Comparison of ENCODE assay signal across 21 mouse cellular contexts in the genomic region with DNA sequence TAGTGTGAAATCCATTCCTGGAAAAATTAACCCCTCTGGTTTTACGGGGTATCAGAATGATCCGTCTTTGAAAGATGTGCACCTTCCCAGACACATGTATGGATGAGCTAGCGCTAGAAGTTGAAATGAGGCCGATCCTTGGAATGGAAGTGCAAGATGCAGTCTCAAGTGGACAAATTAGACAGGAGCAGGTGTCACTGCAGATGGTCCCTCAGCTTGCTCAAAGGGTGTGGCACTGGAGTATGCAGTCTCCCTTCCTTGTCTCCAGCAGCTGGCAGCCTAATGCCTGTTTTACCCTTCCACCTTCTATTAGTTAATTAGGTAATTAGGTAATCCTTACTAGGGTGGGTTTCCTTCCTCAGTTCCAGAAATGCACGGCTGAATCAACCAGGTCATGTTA. TPM values are rescaled to one million over a fixed set of nuclear protein-coding genes. Genes with fewer than 3 reads are reported as not detected.
DNase-seq lines count a peak whose midpoint lies in the region; TF ChIP-seq lines count a peak whose summit lies in the region.
"Had no signal": no experiment of that assay in that cellular context is flagged by ENCODE, and none has a peak within 500 bp of the region (broad histone marks: within the 10 kb centered on the region; RNA-seq: fewer than 3 reads in every experiment).

No protein-coding gene starts in this region.

- no peaks in the 10 kb centered on the region for H3K36me3 ChIP-seq in C2C12 (ENCODE audit: control insufficient read depth, insufficient read depth)
- H3K36me3 ChIP-seq: embryonic facial prominence, embryonic 12.5 days; embryonic facial prominence, embryonic 15.5 days; forebrain, embryonic 10.5 days; forebrain, embryonic 12.5 days had no signal

- DNase-seq in cerebellum, postnatal 10 days: peak; percentile 13 to 40
- no peak for DNase-seq in cerebellum, postnatal 4 days (ENCODE audit: low spot score in 2 of 2)
- DNase-seq in heart, adult 11 months: peak; percentile 51
- DNase-seq in heart, postnatal 14 days: no peak
- no peak for DNase-seq in left cerebral cortex, postnatal 10 days (ENCODE audit: extremely low spot score in 1 of 2, low spot score in 2 of 2)
- DNase-seq: adrenal gland, postnatal 10 days; adrenal gland, postnatal 25 days; B cell, adult 2 months; cerebellum, adult 11 months; cerebellum, adult 18-20 months; cerebellum, adult 8-10 months; cerebellum, adult 9-11 months; cerebellum, postnatal 25 days; embryo, embryonic 11 days had no signal

- intact Hi-C loops in heart, postnatal 14 days (cut with DNase I): loop anchor here (5.0 kb wide), 1 partner anchor 1179 kb away; no protein-coding TSS in a partner anchor
- intact Hi-C loops in left cerebral cortex, postnatal 10 days (cut with DNase I): loop anchor here (10.0 kb wide), 1 partner anchor 461 kb away; no protein-coding TSS in a partner anchor

- H3K4me3 ChIP-seq in C2C12 (ENCODE audit: insufficient read depth, poor library complexity, severe bottlenecking): no peak overlapping the region
- H3K4me3 ChIP-seq: embryonic facial prominence, embryonic 12.5 days; embryonic facial prominence, embryonic 15.5 days; erythroblast, embryonic 14.5 days; forebrain, embryonic 10.5 days; forebrain, embryonic 12.5 days had no signal

- H3K79me3 ChIP-seq in C2C12 (ENCODE audit: low read depth): peaks cover 3% of the 10 kb centered on the region

- peaks cover 23% of the 10 kb centered on the region for H3K79me2 ChIP-seq in C2C12 (ENCODE audit: control insufficient read depth, insufficient read depth)

- TF ChIP-seq CTCF in C2C12 (IDR thresholded peaks at IDR 0.05; ENCODE audit: control insufficient read depth, insufficient read depth, insufficient read length): no peak

- H3ac ChIP-seq in C2C12 (ENCODE audit: control insufficient read depth, insufficient read length, low read depth): no peak overlapping the region

- H3K27me3 ChIP-seq in C2C12 (ENCODE audit: control insufficient read depth, insufficient read depth, insufficient read length): no peaks in the 10 kb centered on the region
- H3K27me3 ChIP-seq: embryonic facial prominence, embryonic 12.5 days; embryonic facial prominence, embryonic 15.5 days had no signal

TF ChIP-seq in C2C12, 6 proteins besides CTCF, POLR2A, EP300 and RAD21:
- peak; percentile 10 for TF ChIP-seq MYOD1 (IDR thresholded peaks at IDR 0.05; ENCODE audit: control insufficient read depth, insufficient read length, low read depth)
- TF ChIP-seq USF1 (IDR thresholded peaks at IDR 0.05; ENCODE audit: low read depth): no peak

RNA-seq across cellular contexts. Expression of gene Glis3, which starts 53.7 kb away (rescaled TPM):
- 1 to 10 TPM; 1.2 to 1.3 TPM for total RNA-seq in heart, postnatal 14 days (2021)
- polyA plus RNA-seq in C2C12 (2012; fragmentation: generic; extraction: Trizol): 2.9 TPM
- 1 to 10 TPM; 5.3 to 6.5 TPM for total RNA-seq in left cerebral cortex, postnatal 10 days (2021)
- total RNA-seq: MEL had no signal

Comparison
In these comparisons a context has a peak if more than half of its experiments do, and no peak if none do; other contexts are left out.
1. DNase-seq: peak in cerebellum, postnatal 10 days (2 of 2) and heart, adult 11 months (single experiment); none in cerebellum, postnatal 4 days (0 of 2), heart, postnatal 14 days (0 of 2) and left cerebral cortex, postnatal 10 days (0 of 2).